Mouse (Mus musculus) thymus, postnatal 25 days (tissue): ENCODE data around the gene Pfdn6.

Experiments used
- DNase-seq: peaks from one replicate; pipeline ENCODE4 v3.0.0; 2022

The Pfdn6 gene

DNA sequence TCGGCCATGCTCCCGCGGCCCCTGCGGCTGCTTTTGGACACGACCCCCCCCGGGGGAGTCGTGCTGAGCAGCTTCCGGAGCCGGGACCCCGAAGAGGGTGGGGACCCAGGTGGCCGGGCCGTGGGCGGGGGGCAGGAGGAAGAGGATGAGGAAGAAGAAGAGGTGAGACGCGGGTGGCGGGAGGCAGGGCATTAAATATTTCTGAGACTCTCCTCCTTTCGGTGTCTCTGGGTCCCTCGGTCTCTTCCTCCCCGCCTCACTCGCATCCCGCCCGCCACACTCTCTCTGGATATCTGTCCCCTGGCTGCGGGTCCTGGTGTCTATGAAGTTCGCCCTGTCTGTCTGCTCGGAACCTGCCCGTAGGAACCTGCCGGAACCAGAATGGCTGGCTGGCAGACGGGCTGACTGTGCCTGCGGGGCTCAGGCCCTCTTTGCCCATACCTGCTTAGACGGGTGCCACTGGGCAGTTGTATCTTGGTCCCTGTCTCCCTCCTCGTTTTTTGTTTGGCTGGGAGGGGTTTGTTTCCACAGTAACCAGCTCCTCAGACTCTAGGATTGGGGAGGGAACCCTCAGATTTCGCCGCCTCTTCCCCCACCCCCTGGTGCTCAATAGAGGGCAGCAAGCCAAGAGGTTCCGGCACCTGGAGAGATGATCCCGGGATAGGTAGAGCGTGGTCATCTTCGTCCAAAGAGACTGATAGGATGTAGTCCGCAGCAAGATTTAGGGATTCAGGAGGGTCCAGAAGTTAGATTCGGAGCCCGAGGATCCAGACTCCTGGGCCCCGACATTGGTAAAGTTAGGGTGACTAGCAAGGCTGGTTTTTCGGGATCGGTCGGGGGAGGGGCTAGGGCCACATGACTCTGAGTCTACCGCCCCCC lies 9.6 kb downstream of the Pfdn6 start:
- DNase-seq: peak; percentile 79

- peak; percentile 97 for DNase-seq
These were observed 10.5 kb downstream of the Pfdn6 start, which contains the start of gene Rgl2 for GRCm38 (mm10) chr17:33929371-33930279. Gene Rgl2 (plus strand): TSS chr17:33929543.

DNA sequence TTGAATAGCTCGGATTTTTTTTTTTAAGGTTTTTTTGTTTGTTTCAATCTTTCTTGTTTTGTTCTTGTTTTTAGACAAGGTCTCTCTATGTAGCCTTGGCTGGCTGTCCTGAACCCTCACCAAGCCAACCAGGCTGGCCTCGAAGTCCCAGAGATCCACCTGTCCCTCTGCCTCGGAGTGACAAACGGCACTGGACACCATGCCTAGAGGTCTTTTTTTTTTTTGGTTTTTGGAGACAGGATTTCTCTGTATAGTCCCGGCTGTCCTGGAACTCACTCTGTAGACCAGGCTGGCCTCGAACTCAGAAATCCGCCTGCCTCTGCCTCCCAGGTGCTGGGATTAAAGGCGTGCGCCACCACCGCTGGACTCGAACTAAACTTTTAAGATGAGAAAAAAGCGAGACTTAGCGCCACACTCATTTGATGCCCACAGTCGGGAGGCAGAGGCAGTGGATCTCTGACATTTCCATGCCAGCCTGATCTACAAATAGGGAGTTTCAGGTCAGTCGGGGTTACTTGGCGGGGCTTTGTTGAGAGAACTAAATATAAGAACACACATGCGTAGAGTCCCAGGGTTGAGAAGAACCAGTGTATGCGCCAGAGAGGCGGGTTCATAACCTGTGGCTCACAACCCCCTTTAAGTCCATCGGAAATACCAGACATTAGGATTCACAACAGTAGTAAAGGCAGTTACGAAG lies 11.7 kb downstream of the Pfdn6 start:
- no peak for DNase-seq

DNA sequence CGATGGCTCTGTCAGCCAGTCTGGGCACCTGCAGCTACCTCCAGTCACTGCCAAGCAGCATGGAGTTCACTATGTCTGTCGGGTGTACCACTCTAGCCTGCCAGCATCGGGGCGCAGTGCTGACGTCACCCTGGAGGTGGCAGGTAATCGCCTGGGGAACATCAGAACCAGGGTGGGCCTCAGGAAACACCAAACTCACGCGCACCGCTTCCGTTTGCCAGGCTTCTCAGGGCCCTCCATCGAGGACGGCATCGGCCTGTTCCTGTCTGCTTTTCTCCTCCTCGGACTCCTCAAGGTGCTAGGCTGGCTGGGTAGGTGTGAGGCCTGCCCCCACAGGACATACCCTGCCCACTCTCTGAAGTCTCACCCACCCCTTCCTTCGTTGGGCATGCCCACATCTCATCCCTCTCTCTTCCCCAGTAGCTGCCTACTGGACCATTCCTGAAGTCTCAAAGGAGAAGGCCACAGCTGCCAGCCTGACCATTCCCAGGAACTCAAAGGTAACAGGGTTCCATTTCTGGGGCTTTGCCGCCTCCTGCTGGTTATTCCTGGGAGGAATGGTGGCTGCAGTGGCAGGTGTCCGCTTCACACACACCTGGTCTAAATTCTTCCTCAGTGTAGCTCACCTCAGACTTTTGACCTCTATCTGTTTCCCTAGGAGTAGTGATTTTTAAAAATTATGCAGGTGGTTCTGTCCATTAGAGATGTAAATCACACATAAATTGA lies 13.8 kb downstream of the Pfdn6 start:
- no peak for DNase-seq

- DNase-seq: no peak
These were observed 14.6 kb downstream of the Pfdn6 start for GRCm38 (mm10) chr17:33925406-33926116.

DNA sequence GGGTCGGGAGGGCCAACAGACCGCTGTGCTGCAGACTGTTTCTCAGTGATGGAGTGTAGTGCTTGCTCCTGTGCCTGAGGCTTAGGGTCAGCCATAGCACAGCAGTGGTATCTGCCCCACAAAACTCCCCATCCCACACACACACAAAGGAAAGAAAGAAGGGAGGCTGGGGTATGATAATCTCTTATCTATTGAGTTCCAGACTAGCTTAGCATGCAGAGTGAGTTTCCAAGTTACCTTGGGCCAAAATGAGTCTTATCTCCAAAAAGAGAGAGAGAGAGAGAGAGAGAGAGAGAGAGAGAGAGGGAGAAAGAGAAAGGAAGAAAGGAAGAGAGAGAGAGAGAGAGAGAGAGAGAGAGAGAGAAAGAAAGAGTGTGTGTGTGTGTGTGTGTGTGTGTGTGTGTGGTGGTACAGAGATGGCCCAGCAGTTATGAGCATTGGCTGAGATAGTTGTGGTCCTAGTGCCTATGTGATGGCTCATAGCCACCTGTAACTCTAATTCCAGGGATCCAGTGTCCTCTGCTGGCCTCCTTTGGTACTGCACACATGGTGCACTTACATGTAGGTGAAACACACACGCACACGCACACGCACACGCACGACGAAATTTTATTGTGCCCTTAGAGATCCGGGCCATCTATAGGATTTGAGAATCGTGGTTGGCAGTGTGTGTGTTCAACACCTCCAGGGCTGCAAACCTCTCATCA lies 15.4 kb downstream of the Pfdn6 start:
- DNase-seq: peak; percentile 63

GRCm38 (mm10) chr17:33921361-33921760 lies 18.8 kb downstream of the Pfdn6 start:
- no peak for DNase-seq

DNA sequence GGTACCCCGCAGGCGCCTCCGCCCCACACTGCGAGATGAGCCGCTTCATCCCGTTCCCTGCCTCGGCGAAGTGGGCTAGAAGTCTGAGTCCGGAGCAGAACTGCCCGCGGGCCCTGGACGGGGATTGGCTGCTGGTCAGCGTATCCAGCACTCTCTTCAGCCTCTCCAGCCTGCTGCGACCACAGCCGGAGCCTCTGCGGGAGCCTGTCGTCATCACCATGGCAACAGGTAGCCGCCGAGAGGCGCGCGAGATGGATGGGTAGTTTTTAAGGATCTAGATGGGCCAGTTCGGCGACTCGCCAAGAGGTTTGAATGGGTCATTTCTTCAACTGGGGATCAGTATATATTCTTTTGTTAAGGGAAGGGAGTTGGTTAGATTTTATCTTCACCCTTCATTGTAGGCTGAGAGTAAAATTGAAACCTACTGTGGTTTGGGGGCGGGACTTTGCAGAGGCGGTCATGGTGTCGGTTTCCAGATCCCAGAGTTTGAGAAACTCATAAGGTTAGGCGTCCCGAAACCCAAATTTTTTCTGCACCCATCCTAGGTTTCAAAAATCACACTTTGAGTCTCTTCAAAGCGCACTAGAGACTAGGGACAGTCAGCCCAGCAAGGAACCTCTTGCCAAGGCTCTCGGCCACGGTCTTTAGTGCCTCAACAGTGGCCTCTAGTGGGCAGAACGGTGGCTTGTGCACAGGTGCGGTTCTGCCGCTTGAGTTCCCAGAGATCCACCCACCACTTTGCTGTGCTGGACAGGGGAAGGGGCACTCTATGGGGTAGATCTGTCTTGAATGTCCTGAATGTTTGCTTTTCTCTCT lies 19.7 kb downstream of the Pfdn6 start:
- DNase-seq: peak; percentile 88

GRCm38 (mm10) chr17:33919351-33920281 lies 20.5 kb downstream of the Pfdn6 start:
- DNase-seq: peak; percentile 80

- DNase-seq: no peak
These were observed 21.6 kb downstream of the Pfdn6 start for GRCm38 (mm10) chr17:33918293-33919203.

DNA sequence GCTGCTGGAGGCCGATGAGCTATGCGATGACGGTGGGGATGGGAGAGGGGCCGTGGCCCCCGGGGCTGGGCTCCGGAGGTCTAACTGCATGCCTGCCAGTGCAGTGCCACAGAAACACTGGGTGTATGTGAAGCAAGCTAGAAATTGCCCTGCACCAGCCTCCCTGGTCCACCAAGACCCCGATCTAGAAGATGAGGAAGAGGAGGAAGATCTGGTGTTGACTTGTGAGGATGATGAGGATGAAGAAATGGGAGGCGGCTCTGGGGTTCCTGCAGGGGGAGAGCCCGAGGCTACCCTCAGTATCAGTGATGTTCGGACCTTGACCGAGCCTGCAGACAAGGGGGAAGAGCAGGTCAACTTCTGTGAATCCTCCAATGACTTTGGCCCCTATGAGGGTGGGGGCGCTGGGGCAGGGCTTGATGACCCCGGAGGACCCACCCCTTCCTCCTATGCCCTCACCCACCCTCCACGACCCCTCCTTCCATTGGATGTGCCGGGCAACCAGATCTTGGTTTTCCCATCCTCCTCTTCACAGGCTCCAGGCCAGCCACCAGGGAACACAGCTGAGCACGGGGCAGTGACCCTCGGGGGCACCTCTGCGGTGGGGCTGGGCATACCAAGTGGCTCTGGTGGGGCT lies 22.4 kb downstream of the Pfdn6 start:
- no peak for DNase-seq

GRCm38 (mm10) chr17:33916847-33917655 lies 23.1 kb downstream of the Pfdn6 start:
- no peak for DNase-seq

DNA sequence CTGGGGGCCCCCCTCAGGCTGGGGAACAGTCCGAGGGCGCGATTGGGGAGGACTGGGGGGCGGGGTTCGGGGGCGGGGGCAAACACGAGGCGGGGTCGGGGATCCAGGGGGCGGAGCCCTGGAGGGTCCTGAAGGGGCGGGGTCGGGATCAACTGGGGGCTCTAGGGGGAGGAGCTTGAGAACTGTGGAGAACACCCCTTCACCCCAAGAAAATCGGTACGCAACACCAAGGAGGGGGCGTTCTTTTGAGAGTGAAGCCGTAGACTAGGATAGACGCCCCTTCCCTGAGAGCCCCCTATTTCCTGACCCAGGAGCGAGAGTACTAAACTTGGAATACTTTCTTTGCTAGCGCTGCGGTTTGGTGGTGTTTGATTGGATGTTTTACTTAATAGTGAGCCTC lies 23.8 kb downstream of the Pfdn6 start:
- peak; percentile 80 for DNase-seq

GRCm38 (mm10) chr17:33915671-33916250 lies 24.4 kb downstream of the Pfdn6 start, which contains the start of the genes Tapbp and Zbtb22:
Gene Tapbp (plus strand): TSS chr17:33915899.
Gene Zbtb22 (plus strand): TSS chr17:33915904.
- DNase-seq: peak; percentile 94

- DNase-seq: no peak
These were observed 25.2 kb downstream of the Pfdn6 start for GRCm38 (mm10) chr17:33914969-33915391.

DNA sequence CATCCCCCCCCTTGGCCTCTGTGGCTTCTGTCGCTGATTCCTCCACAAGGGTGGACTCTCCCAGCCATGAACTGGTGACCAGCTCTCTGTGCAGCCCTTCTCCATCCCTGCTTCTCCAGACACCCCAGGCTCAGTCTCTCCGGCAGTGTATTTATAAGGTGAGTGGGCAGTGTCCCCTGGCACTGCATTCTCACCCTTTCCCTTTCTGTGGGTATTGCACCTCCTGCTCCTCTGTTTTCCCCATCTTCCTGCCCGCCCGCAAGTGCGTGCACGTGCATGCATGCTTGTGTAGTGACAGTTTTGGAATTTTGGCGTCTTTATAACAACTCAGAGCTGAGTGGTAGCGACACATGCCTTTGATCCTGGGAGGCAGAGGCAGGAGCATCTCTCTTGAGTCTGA lies 26.2 kb downstream of the Pfdn6 start:
- DNase-seq: no peak
